Mouse (Mus musculus) ES-CJ7 (cell line): ENCODE measurements around the gene Frmd8.
A peak's percentile ranks its signal among the peaks of the same experiment; 100 is the strongest.

ENCODE experiments used
- DNase-seq: peaks from one replicate; pipeline ENCODE4 v3.0.0; 2011; ENCODE audit warnings: low read depth, low spot score

Gene Frmd8

DNA sequence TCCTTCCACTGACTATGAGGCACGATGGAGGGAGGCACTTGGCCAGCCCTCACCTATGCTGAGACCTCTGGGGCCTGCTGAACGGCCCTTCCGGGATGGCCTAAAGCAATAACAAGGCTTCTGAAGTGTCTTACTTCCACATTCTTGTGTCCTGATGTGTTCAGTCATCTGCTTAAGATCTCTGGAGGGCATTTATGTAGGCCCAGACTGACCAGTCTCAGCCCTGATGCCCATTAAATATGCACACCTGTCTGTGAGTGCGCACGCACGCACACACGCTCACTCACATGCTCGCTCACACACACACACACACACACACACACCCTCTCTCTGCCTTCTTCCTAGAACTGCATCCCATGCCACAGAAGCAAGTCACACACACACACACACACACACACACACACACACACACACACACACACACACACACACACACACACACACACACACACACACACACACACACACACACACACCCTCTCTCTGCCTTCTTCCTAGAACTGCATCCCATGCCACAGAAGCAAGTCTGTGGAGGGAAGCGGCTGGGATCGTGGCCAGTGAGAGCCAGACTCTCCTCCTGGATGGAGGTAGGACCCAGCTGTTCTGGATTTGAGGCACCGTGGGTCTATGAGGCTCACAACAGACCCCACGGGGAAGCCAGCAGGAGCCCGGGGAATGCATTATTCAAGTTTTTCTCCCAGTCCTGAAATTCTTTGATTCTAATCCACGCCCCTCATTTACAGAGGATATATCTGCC lies 65.9 kb downstream of the Frmd8 start:
- DNase-seq: no peak

GRCm38 (mm10) chr19:5807740-5808139 lies 67.3 kb downstream of the Frmd8 start:
- DNase-seq: no peak

DNA sequence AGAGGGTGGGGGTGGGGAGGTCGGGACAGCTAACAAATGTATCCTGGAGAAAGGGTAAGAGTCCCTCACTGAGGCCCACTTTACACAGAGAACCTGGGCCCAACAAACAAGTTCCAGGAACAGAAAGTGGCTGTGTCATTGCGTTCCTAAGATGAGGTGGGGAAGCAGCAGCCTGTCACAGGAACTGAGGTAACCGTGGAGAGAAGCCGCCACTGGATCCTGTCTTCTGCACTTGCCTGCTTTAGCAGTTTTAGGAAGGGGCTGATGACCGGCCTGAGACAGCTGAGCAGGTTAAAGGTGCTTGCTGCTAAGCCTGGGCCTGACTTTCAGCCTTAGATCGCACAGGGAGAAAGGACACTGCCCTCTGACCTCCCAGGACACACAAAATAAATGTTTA lies 68.3 kb downstream of the Frmd8 start:
- no peak for DNase-seq

DNA sequence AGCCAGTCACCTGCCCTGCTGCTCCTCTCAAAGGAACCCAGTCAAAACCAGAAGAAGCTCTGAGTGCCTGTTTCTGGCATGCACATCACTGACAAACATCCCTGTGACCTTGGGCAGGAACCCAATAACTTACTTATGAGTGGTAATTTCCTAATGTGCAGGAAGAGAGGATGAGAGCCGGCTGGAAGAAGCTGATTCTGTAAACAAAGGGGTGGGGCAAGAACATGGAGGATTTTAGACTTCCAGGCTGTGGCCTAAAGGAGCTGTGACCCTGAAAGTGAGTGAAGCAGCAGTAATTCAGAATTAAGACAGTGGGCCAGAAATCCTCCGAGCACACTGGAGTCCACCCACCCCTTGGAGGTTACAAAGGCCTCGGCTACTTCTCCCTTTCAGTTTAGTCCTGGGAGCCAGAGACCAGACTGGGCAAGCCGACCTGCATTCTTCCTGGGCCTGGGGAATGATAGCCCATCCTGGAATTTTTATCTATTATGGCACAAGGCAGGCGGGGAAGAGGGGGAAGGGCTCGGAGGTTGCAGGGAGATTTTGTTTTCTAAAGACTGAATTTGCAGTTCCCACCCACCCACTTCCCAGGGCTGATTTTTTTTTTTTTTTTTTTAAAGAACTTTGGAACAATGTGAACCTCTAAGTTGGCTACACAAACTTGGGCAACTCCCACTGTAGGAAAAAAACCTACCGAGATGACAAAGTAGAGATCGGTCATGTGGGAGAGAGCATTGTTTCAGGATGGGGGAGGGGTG lies 68.8 kb downstream of the Frmd8 start:
- peak; percentile 93 for DNase-seq

- no peak for DNase-seq
Measured at GRCm38 (mm10) chr19:5804371-5804899, 70.6 kb downstream of the Frmd8 start.

DNA sequence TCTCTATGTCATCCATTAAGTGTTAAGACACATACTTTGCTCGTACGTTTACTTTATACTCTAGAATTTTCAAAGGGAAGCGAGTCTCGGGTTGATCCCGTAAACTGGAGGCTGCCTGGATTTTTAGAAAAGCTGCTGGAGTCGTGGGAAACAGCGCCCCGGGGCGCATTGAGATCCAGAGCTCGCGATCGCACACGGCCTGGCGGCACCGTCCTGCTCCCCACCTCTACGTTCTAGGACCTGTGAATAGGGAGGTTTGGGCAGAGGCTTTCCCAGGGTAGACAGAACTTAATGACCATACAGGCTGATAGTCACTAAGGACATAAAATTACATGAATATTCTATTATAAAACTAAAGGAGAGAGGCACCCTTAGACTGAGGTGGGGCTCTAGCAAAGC lies 71.2 kb downstream of the Frmd8 start:
- DNase-seq: no peak

DNA sequence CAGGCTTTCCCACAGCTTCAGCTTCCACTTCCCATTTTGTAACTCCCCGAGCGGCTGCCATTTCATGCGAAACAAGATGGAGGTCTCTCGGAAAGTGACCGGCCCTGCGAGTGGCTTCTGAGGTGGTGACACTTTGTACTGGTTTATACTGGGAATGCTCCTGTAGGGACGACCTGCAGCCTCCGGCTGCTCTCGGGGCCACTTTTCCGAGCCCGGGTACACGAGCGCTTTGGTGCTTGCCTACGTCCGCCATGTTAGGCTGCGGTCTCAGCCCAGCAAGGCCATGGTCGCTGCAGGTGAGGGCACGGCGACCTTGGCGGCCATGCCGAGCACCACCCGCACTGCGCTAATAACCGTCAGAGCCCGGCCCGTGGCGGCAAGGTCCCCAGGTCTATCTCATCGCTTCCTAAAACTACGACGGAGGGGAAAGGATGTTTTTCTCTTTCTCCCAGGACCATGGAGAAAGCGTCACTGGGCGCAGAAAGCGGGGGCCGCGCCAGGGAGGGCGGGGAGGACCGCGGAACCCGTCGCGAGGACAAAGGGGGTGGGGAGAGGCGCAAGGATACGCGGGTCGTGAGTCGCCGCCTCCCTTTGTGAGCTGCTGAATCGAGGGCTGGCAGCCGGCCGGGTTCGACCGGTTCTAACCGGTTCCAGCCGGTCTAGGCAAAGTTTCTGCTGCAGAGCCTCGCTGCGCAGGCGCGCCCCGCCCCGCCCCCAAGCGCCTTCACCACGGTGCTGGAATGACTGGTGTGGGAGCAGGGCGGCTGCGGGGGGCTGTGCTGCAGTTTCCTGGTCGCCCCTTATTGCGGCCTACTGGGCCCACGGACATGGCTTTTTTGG lies 71.8 kb downstream of the Frmd8 start:
- DNase-seq: peak; percentile 98

- no peak for DNase-seq
Measured at GRCm38 (mm10) chr19:5802787-5803040, 72.4 kb downstream of the Frmd8 start.

DNA sequence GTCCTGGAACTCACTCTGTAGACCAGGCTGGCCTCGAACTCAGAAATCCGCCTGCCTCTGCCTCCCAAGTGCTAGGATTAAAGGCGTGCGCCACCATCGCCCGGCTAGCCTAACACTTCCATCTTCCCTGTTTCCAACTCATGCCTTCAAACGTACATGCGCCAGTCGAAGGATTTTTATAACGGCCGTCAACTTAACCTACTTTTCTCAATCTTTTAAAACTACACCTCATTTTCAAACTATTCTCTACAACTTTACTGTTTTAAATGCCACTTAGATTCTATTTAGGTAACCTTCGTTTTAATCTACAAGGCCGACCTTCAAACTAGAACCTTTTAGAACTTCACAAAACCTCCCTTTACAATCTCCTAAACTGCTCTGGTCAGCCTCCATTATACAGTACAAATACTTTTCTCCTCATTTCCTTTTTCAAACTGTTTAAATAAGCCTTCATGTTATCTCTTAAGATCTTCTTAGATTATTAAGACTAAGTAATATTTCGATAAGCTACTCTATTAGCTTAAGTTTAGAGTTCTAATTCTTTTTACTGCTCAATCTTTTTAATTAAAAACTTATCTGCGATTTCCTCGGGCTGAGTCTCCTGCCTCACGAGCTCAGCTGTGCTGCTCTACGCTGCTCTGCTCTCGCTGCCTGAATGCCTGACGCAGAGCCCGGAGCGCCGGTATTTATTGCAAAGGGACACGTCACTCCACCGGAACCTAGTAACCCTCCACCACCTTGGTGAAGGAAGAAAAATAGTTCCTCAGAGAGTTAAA lies 72.9 kb downstream of the Frmd8 start:
- DNase-seq: peak; percentile 94

DNA sequence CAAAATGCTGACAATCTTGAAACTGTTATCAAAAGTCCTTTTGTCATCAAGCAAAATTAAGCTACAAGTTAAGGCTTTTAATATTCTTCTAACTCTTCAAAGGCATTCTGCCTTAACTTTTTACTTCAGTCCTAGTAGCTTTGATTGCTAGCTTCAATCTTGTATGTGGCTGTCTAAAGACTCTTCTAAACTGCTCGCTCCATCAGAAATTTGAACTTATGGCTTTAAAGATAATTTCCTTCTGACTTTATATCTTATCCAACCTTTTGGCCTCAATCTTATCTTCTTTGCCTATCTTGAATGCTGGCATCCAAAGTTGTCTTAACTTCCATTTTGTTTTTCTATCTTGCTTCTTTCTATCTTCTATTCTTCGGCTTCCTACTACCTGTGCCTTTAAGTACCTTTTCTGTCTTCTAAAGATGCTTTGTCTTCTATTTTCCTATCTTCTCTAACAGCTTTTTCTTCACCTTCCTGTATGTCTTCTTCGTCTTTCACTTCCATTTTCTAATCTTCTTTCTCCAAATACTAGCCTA lies 73.6 kb downstream of the Frmd8 start:
- DNase-seq: no peak

DNA sequence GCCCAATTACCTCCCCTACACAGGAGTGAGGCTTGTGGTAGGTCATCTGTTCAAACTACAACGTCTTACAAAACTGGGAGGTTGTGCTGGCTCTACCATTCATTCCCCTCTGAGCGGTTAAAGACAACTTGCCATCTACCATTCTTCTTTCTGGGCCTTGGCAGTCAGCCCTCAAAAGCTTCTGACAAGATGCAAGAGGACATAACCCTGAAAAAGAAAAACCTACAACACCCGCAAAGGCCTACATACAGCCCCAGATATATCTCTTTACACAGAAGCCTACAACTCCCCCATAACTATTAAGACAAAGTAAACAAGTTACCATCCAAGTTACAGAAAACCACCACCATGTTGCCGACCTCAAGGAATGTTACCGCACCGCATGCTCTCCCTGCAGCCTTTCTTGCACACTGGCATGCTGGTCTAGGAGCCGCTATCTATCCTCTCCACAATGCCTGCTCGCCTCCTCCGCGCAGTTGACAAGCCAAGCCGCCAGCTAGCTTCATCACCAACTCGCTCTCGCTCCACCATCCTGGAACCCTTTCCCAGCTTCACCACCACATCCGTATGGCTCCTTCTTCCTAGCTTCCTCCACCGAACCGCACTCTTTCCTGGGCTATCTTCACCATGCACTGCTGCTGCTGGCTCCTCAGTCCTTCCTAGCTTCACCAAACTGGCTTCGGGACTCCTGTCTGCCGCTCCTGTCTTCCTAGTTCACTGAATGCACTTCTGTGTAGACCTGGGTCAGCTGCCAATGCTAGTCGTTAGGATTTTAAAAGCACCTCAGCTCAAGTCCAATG lies 74.2 kb downstream of the Frmd8 start:
- DNase-seq: peak; percentile 35

DNA sequence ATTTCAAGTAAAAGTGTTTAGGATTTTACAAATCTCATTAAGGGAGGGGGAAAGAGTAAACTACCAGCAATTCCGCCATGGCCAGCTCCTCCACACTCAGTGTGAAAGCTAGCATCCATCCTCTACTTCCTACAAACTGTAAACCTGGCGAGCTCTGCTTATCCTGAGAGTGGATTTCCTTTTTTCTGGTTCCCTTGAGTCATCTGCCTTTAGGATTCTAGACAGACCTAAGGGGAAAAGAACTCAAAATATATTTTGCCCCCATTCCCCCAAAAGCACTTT lies 74.8 kb downstream of the Frmd8 start:
- no peak for DNase-seq
